Mouse (Mus musculus) lung, adult 2 months (tissue): ENCODE measurements around the gene Perm1.

Source experiments
- CTCF ChIP-seq: fragments of 200-500 bp; IDR thresholded peaks from 2 replicates; pipeline ENCODE4 v1.5.1; 2011; ENCODE audit warnings: mild to moderate bottlenecking, low read length, control low read depth; ENCODE audit not compliant: insufficient read depth
- POLR2A ChIP-seq: fragments of 200-500 bp; IDR thresholded peaks from 2 replicates; pipeline ENCODE4 v1.6.1; 2011; ENCODE audit warnings: low read depth, mild to moderate bottlenecking, control low read depth, low read length, borderline replicate concordance; ENCODE audit errors: extremely low read depth

GRCm38 (mm10) chr4:156235808-156236533 is 20.3 kb downstream of the Perm1 start, which contains the start of gene Noc2l:
- no peak for TF ChIP-seq CTCF
- TF ChIP-seq POLR2A, result peak; percentile 76; the same call in 1 of the 2 replicates
